In the genomic region with DNA sequence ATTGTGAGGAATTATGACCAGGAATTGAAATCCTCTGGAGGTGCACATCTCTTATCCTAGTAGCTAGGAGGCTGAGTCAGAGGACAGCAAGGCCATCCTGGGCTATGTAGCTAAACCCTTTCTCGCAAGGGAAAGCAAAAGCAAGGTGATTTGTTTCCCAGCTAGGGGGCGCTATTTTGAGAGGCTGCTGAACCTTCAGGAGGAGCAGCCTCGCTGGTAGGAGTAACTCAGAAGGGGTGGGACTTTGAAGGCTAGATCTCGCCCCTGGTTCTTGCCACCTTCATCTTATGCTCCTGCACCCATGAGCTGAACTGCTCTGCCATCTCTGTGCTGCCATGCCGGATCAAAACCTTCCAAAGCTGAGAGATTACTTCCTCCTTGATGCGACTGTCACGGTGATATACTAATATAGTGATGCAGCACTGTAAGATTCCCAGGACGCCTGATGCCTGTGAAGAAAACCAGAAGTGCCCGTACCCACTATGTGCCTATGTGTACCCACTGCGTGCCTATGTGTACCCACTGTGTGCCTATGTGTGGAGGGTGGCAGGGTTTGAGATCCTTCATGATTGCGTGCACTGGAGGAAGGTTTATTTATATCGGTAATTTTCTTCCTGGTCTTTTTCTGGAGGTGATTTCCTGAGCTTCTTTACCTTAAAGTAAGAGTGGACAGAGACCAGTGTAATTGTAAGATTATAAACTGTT, we compare ENCODE assay signal across 10 mouse cellular contexts. TPM values are rescaled to one million over a fixed set of nuclear protein-coding genes. Genes with fewer than 3 reads are reported as not detected.
DNase-seq lines count a peak whose midpoint lies in the region; ATAC-seq and TF ChIP-seq lines count a peak whose summit lies in the region.
"Had no signal": no experiment of that assay in that cellular context is flagged by ENCODE, and none has a peak within 500 bp of the region (broad histone marks: within the 10 kb centered on the region; RNA-seq: fewer than 3 reads in every experiment).

No protein-coding gene starts in this region.

- no peak overlapping the region for H3K4me3 ChIP-seq in kidney, adult 2 months (ENCODE audit: insufficient read depth, low read depth, low read length)
- H3K4me3 ChIP-seq in CH12.LX (replicated peaks in 1 of 3; ENCODE audit: low read depth in 2 of 3, low read length in 2 of 3, poor library complexity in 1 of 3): no peak overlapping the region
- no peak overlapping the region for H3K4me3 ChIP-seq in hindbrain, embryonic 16.5 days (ENCODE audit: low read length)
- H3K4me3 ChIP-seq: hindbrain, embryonic 15.5 days; limb, embryonic 10.5 days had no signal

- dilution Hi-C loops in CH12.LX (cut with MboI; ENCODE audit: extremely low pct_ligation_motif_present, extremely low pct_unique_long_range_greater_than_20kb, low sequenced_read_pairs): no loop called here

- no peaks in the 10 kb centered on the region for H3K36me3 ChIP-seq in kidney, adult 2 months (ENCODE audit: control insufficient read depth, insufficient read depth, low read length)
- no peaks in the 10 kb centered on the region for H3K36me3 ChIP-seq in CH12.LX (replicated peaks in 1 of 2; ENCODE audit: control insufficient read depth in 1 of 2, insufficient read depth in 1 of 2, low read length in 1 of 2)
- no peaks in the 10 kb centered on the region for H3K36me3 ChIP-seq in hindbrain, embryonic 16.5 days (ENCODE audit: control insufficient read depth, insufficient read depth, low read length)
- H3K36me3 ChIP-seq: hindbrain, embryonic 15.5 days; limb, embryonic 10.5 days had no signal

- H3K9ac ChIP-seq in CH12.LX (ENCODE audit: insufficient read depth, low read depth): no peak overlapping the region
- no peak overlapping the region for H3K9ac ChIP-seq in hindbrain, embryonic 16.5 days (ENCODE audit: low read depth, low read length)
- H3K9ac ChIP-seq: hindbrain, embryonic 15.5 days had no signal

- H3K79me2 ChIP-seq in CH12.LX (replicated peaks; ENCODE audit: control insufficient read depth, extremely low read depth, insufficient read depth, poor library complexity, severe bottlenecking): no peaks in the 10 kb centered on the region

- H3K27ac ChIP-seq in kidney, adult 2 months (ENCODE audit: insufficient read depth, low read depth, low read length): no peak overlapping the region
- no peak overlapping the region for H3K27ac ChIP-seq in CH12.LX (ENCODE audit: insufficient read depth, low read depth)
- H3K27ac ChIP-seq in hindbrain, embryonic 16.5 days (ENCODE audit: low read depth, low read length): no peak overlapping the region
- H3K27ac ChIP-seq: hindbrain, embryonic 15.5 days; limb, embryonic 10.5 days had no signal

- H3K4me1 ChIP-seq in kidney, adult 2 months (ENCODE audit: control insufficient read depth, insufficient read depth, low read length): no peaks in the 10 kb centered on the region
- H3K4me1 ChIP-seq in CH12.LX (ENCODE audit: control insufficient read depth in 1 of 2, insufficient read depth in 2 of 2): peaks cover 3 to 6% of the 10 kb centered on the region in 2 experiments; a peak in 2 of 4 replicates
- 0 out of 2 replicates have a peak, but pooled peaks cover 5% of the 10 kb centered on the region for H3K4me1 ChIP-seq in hindbrain, embryonic 16.5 days (ENCODE audit: control insufficient read depth, insufficient read depth, low read depth, low read length)

- no peaks in the 10 kb centered on the region for H3K27me3 ChIP-seq in kidney, adult 2 months (replicated peaks; ENCODE audit: control insufficient read depth, insufficient read depth, low read length)
- H3K27me3 ChIP-seq in CH12.LX (replicated peaks) (no peaks in the 10 kb centered on the region), Patski (peaks cover 15% of the 10 kb centered on the region)
- no peaks in the 10 kb centered on the region for H3K27me3 ChIP-seq in hindbrain, embryonic 16.5 days (replicated peaks; ENCODE audit: control insufficient read depth, insufficient read depth, low read length)
- H3K27me3 ChIP-seq: hindbrain, embryonic 15.5 days had no signal

- H3K9me3 ChIP-seq in CH12.LX (replicated peaks; ENCODE audit: low read length): peaks cover 2% of the 10 kb centered on the region
- no peaks in the 10 kb centered on the region for H3K9me3 ChIP-seq in hindbrain, embryonic 16.5 days (ENCODE audit: control insufficient read depth, low read length)
- H3K9me3 ChIP-seq: hindbrain, embryonic 15.5 days; limb, embryonic 10.5 days had no signal

- TF ChIP-seq CTCF in kidney, adult 2 months (conservative IDR thresholded peaks at IDR 0.05; ENCODE audit: insufficient read depth, insufficient read length, low read depth, low read length): peak; percentile 49
- TF ChIP-seq CTCF in CH12.LX (conservative IDR thresholded peaks at IDR 0.05 in 1 of 2, IDR thresholded peaks at IDR 0.05 in 1 of 2; ENCODE audit: low read depth in 2 of 2, low read length in 2 of 2) (peak; percentile 62 to 67), Patski (IDR thresholded peaks at IDR 0.05) (peak; percentile 62)

- ATAC-seq in Patski: no peak
- ATAC-seq in megakaryocyte progenitor cell, adult 5-6 weeks (replicated peaks; ENCODE audit: poor library complexity): peak; percentile 46; the same call in 1 of the 2 replicates
- ATAC-seq in hindbrain, embryonic 16.5 days: no peak

- in situ Hi-C loops in CH12.LX (cut with MboI; ENCODE audit: low pct_ligation_motif_present, low pct_unique_long_range_greater_than_20kb, low sequenced_read_pairs) (loop anchor here (25.0 kb wide), 1 partner anchor 343 kb away; no protein-coding TSS in a partner anchor), Patski (cut with MboI; ENCODE audit: low pct_unique_long_range_greater_than_20kb) (no loop called here)

- TF ChIP-seq POLR2A in kidney, adult 2 months (IDR thresholded peaks at IDR 0.05; ENCODE audit: low read depth, low read length): no peak
- TF ChIP-seq POLR2A in CH12.LX (IDR thresholded peaks at IDR 0.05; ENCODE audit: low read depth, low read length): no peak

- no peak overlapping the region; the same call in 1 of the 2 replicates for H3K4me2 ChIP-seq in CH12.LX (ENCODE audit: insufficient read depth, low read depth, poor library complexity, severe bottlenecking)
- no peak overlapping the region for H3K4me2 ChIP-seq in hindbrain, embryonic 16.5 days (ENCODE audit: low read length)
- H3K4me2 ChIP-seq: hindbrain, embryonic 15.5 days had no signal

- TF ChIP-seq RAD21 in CH12.LX (IDR thresholded peaks at IDR 0.05; ENCODE audit: low read depth, low read length): no peak; the same call in none of the 2 replicates

- peak; percentile 6 for DNase-seq in kidney, adult 2 months
- DNase-seq in kidney, postnatal 4 days: no peak
- peak; percentile 57 for DNase-seq in CH12.LX (ENCODE audit: extremely low read depth)
- no peak for DNase-seq in Patski (ENCODE audit: low read depth, low spot score)
- DNase-seq in urinary bladder, adult 18-20 months (ENCODE audit: low spot score in 2 of 2): no peak
- no peak for DNase-seq in frontal cortex, postnatal 25 days (ENCODE audit: low spot score in 2 of 2)

- TF ChIP-seq EP300 in CH12.LX (IDR thresholded peaks at IDR 0.05; ENCODE audit: low read length): no peak

- 90% methylated on average over 12 of the region's 12 CpGs for WGBS in kidney, adult 2 months
- WGBS in hindbrain, embryonic 16.5 days: 85% methylated on average over 12 of the region's 12 CpGs

- POLR2A ChIA-PET in Patski (lab: Charles Lee): no interaction called here

- CTCF ChIA-PET in Patski (lab: Charles Lee): interaction anchor here (1.0 to 3.2 kb wide), 3 partner anchors 10 to 24 kb away, joined by 5 to 15 read pairs (median 7); no protein-coding TSS in a partner anchor

TF ChIP-seq in CH12.LX, 34 proteins besides CTCF, POLR2A, EP300 and RAD21:
- TF ChIP-seq SMC3 (IDR thresholded peaks at IDR 0.05; ENCODE audit: low read depth, low read length) (peak; percentile 32; the same call in 1 of the 2 replicates), ZKSCAN1 (IDR thresholded peaks at IDR 0.05; ENCODE audit: borderline replicate concordance, low read depth, low read length) (peak; percentile 88), BHLHE40 (IDR thresholded peaks at IDR 0.05; ENCODE audit: low read depth, low read length) (no peak)

RNA-seq across cellular contexts. Expression of a gene that starts 52.2 kb away (rescaled TPM):
- polyA plus RNA-seq in kidney, adult 2 months (2012; rRNA removed): not detected in 2 replicates
- total RNA-seq in CH12.LX (2012; rRNA removed) (not detected in 2 replicates), CH12.LX (2014; rRNA removed) (not detected in 2 replicates)
- polyA plus RNA-seq in CH12.LX (2012; ENCODE audit: insufficient read length, low read depth) (not detected in 2 replicates), Patski (2021) (not detected)
- not detected in 2 replicates for total RNA-seq in megakaryocyte progenitor cell, adult 5-6 weeks (2015)
- total RNA-seq in megakaryocyte progenitor cell, adult 5-6 weeks (2017): not detected in 2 replicates
- not detected in 2 replicates for polyA plus RNA-seq in hindbrain, embryonic 16.5 days (2015; fragmentation: Nextera tagmentation; extraction: Ambion mirVana)
- polyA plus RNA-seq: hindbrain, embryonic 15.5 days; limb, embryonic 10.5 days had no signal

RNA-seq across cellular contexts. Expression of a gene that starts 54.4 kb away (rescaled TPM):
- polyA plus RNA-seq in kidney, adult 2 months (2012; rRNA removed): 0.17 TPM in 1 of 2 replicates, not detected in the other
- not detected in 2 replicates for total RNA-seq in CH12.LX (2012; rRNA removed)
- total RNA-seq in CH12.LX (2014; rRNA removed): 0.34 TPM in 1 of 2 replicates, not detected in the other
- not detected in 2 replicates for polyA plus RNA-seq in CH12.LX (2012; ENCODE audit: insufficient read length, low read depth)
- 0.05 TPM for polyA plus RNA-seq in Patski (2021)
- total RNA-seq in megakaryocyte progenitor cell, adult 5-6 weeks (2015): 0.17 and 0.81 TPM in 2 replicates
- total RNA-seq in megakaryocyte progenitor cell, adult 5-6 weeks (2017): 0.12 TPM in 1 of 2 replicates, not detected in the other
- polyA plus RNA-seq in hindbrain, embryonic 16.5 days (2015; fragmentation: Nextera tagmentation; extraction: Ambion mirVana): 0.24 TPM in 1 of 2 replicates, not detected in the other

Comparison
In these comparisons a context has a peak if more than half of its experiments do, and no peak if none do; other contexts are left out.
1. DNase-seq: peak in kidney, adult 2 months (single experiment) and CH12.LX (single experiment); none in kidney, postnatal 4 days (0 of 2), Patski (single experiment), urinary bladder, adult 18-20 months (0 of 2) and frontal cortex, postnatal 25 days (0 of 2).
2. Peak in every context shown above with its lines, with median percentiles within 50 percentile points of each other: CTCF ChIP-seq.